Mouse (Mus musculus) embryonic facial prominence, embryonic 13.5 days (tissue): Measurements from ENCODE around the gene Tbx6. TPM values are rescaled to one million over a fixed set of nuclear protein-coding genes. Genes with fewer than 3 reads are reported as not detected.
A peak's percentile ranks its signal among the peaks of the same experiment; 100 is the strongest.

Source experiments
- ATAC-seq: fragments of 200-750 bp; cut with Nextera tagmentation; 2 replicates; pipeline ENCODE4 v1.8.0; 2017; ENCODE audit warnings: low read depth; ENCODE audit not compliant: insufficient number of reproducible peaks, insufficient read depth, low FRiP score, low TSS enrichment
- H3K27ac ChIP-seq: fragments of 300-500 bp; sonication (generic); 2 replicates; pipeline ENCODE4 v1.5.1; 2015; ENCODE audit warnings: moderate library complexity, mild to moderate bottlenecking, inconsistent platforms
- H3K27me3 ChIP-seq: fragments of 300-500 bp; sonication (generic); 2 replicates; pipeline ENCODE4 v1.6.1; 2015; ENCODE audit warnings: mild to moderate bottlenecking, inconsistent platforms
- H3K36me3 ChIP-seq: fragments of 300-500 bp; sonication (generic); 2 replicates; pipeline ENCODE4 v1.6.1; 2015; ENCODE audit warnings: mild to moderate bottlenecking, inconsistent platforms
- H3K4me1 ChIP-seq: fragments of 300-500 bp; sonication (generic); 2 replicates; pipeline ENCODE4 v1.6.1; 2015; ENCODE audit warnings: inconsistent platforms
- H3K4me2 ChIP-seq: fragments of 300-500 bp; sonication (generic); 2 replicates; pipeline ENCODE4 v1.6.1; 2015; ENCODE audit warnings: moderate library complexity, mild to moderate bottlenecking, inconsistent platforms
- H3K4me3 ChIP-seq: fragments of 300-500 bp; sonication (generic); 2 replicates; pipeline ENCODE4 v1.5.1; 2015; ENCODE audit warnings: mild to moderate bottlenecking, inconsistent platforms
- H3K9ac ChIP-seq: fragments of 300-500 bp; sonication (generic); 2 replicates; pipeline ENCODE4 v1.6.1; 2015; ENCODE audit warnings: mild to moderate bottlenecking, inconsistent platforms
- H3K9me3 ChIP-seq: fragments of 300-500 bp; sonication (generic); 2 replicates; pipeline ENCODE4 v1.6.1; 2016; ENCODE audit warnings: inconsistent platforms
- WGBS: fragments of 180-500 bp; shearing (Covaris S2); methylation state at CpG from one replicate; pipeline ENCODE4 v1.1.7; 2015; ENCODE audit warnings: mixed read lengths; 5-methylcytosine and 5-hydroxymethylcytosine counted together
- polyA plus RNA-seq: library from polyadenylated mRNA; unstranded; fragments of >200 nt; fragmentation: Nextera tagmentation; extraction: Ambion mirVana; gene quantifications from 2 replicates; pipeline ENCODE4 v1.2.1, GENCODE M21; 2015

The Tbx6 gene
- polyA plus RNA-seq, 1 experiment from 2014 or later = 0.27 TPM

GRCm38 (mm10) chr7:126796350-126796932, 15.2 kb downstream of the Tbx6 start:
- Histone ChIP-seq H3K9me3 (no peaks in the 10 kb centered on the region), H3K4me2 (peak overlapping the region; percentile 89), H3K27me3 (no peaks in the 10 kb centered on the region), H3K4me1 (peaks cover 44% of the 10 kb centered on the region), H3K36me3 (peaks cover 33% of the 10 kb centered on the region), H3K27ac (no peak overlapping the region), H3K9ac (peak overlapping the region; percentile 32; the same call in 1 of the 2 replicates), H3K4me3 (peak overlapping the region; percentile 78)
- 79% methylated on average over 8 of the region's 8 CpGs for WGBS
- ATAC-seq = no peak

GRCm38 (mm10) chr7:126797411-126798126, 16.3 kb downstream of the Tbx6 start, which contains the start of gene Fam57b:
Fam57b (plus strand) TSS chr7:126797668.
- WGBS = 29% methylated on average over 21 of the region's 21 CpGs
- Histone ChIP-seq H3K4me3 (peak within 1 kb of the TSS; percentile 78), H3K9ac (peak within 1 kb of the TSS; percentile 91), H3K36me3 (peaks cover 34% of the 10 kb centered on the region), H3K4me2 (peak within 1 kb of the TSS; percentile 89), H3K4me1 (peaks cover 44% of the 10 kb centered on the region), H3K9me3 (no peaks in the 10 kb centered on the region), H3K27ac (peak within 1 kb of the TSS; percentile 98), H3K27me3 (no peaks in the 10 kb centered on the region)
- ATAC-seq = no peak

GRCm38 (mm10) chr7:126798127-126799049, 17.1 kb downstream of the Tbx6 start:
- WGBS = 2% methylated on average over 40 of the region's 40 CpGs

GRCm38 (mm10) chr7:126799050-126799467, 17.8 kb downstream of the Tbx6 start:
- peak overlapping the region; percentile 98 for H3K27ac ChIP-seq
- peak overlapping the region; percentile 89 for H3K4me2 ChIP-seq
- H3K27me3 ChIP-seq = no peaks in the 10 kb centered on the region
- H3K9me3 ChIP-seq = no peaks in the 10 kb centered on the region
- peaks cover 36% of the 10 kb centered on the region for H3K4me1 ChIP-seq
- peak; percentile 96 for ATAC-seq
- H3K9ac ChIP-seq = peak overlapping the region; percentile 91
- under 1% methylated on average over 30 of the region's 36 CpGs for WGBS
- peaks cover 44% of the 10 kb centered on the region for H3K36me3 ChIP-seq
- H3K4me3 ChIP-seq = peak overlapping the region; percentile 78

More at GRCm38 (mm10) chr7:126798127-126799049, 17.1 kb downstream of the Tbx6 start:
- no peak for ATAC-seq
- Histone ChIP-seq H3K4me2 (peak overlapping the region; percentile 89), H3K27ac (peak overlapping the region; percentile 98), H3K4me3 (peak overlapping the region; percentile 78), H3K9ac (peak overlapping the region; percentile 91), H3K27me3 (no peaks in the 10 kb centered on the region), H3K9me3 (no peaks in the 10 kb centered on the region), H3K4me1 (peaks cover 36% of the 10 kb centered on the region), H3K36me3 (peaks cover 37% of the 10 kb centered on the region)

GRCm38 (mm10) chr7:126799468-126800268, 18.4 kb downstream of the Tbx6 start:
- Histone ChIP-seq H3K36me3 (peaks cover 42% of the 10 kb centered on the region), H3K4me3 (peak overlapping the region; percentile 78), H3K27me3 (no peaks in the 10 kb centered on the region), H3K4me1 (peaks cover 36% of the 10 kb centered on the region), H3K27ac (peak overlapping the region; percentile 98), H3K4me2 (peak overlapping the region; percentile 89), H3K9me3 (no peaks in the 10 kb centered on the region), H3K9ac (peak overlapping the region; percentile 81)
- under 1% methylated on average over 38 of the region's 38 CpGs for WGBS
- peak; percentile 86 for ATAC-seq

GRCm38 (mm10) chr7:126800269-126801056, 19.2 kb downstream of the Tbx6 start:
- Histone ChIP-seq H3K9ac (peak overlapping the region; percentile 81), H3K9me3 (no peaks in the 10 kb centered on the region), H3K4me3 (peak overlapping the region; percentile 78), H3K4me1 (peaks cover 36% of the 10 kb centered on the region), H3K36me3 (peaks cover 38% of the 10 kb centered on the region), H3K27ac (peak overlapping the region; percentile 98), H3K4me2 (peak overlapping the region; percentile 89), H3K27me3 (no peaks in the 10 kb centered on the region)
- ATAC-seq = no peak
- WGBS = 58% methylated on average over 5 of the region's 5 CpGs

GRCm38 (mm10) chr7:126801057-126801422, 19.8 kb downstream of the Tbx6 start:
- peaks cover 35% of the 10 kb centered on the region for H3K36me3 ChIP-seq
- H3K27ac ChIP-seq = no peak overlapping the region
- H3K9me3 ChIP-seq = no peaks in the 10 kb centered on the region
- no peak overlapping the region for H3K4me2 ChIP-seq
- no peak for ATAC-seq
- H3K4me3 ChIP-seq = no peak overlapping the region
- peaks cover 36% of the 10 kb centered on the region for H3K4me1 ChIP-seq
- H3K27me3 ChIP-seq = no peaks in the 10 kb centered on the region
- WGBS = 95% methylated on average over 16 of the region's 16 CpGs
- H3K9ac ChIP-seq = peak overlapping the region; percentile 81; the same call in 1 of the 2 replicates

GRCm38 (mm10) chr7:126802134-126802889, 21.0 kb downstream of the Tbx6 start:
- Histone ChIP-seq H3K9ac (no peak overlapping the region), H3K27me3 (no peaks in the 10 kb centered on the region), H3K36me3 (peaks cover 29% of the 10 kb centered on the region), H3K4me3 (no peak overlapping the region), H3K4me1 (peaks cover 27% of the 10 kb centered on the region), H3K4me2 (no peak overlapping the region), H3K9me3 (no peaks in the 10 kb centered on the region), H3K27ac (no peak overlapping the region)
- 82% methylated on average over 11 of the region's 11 CpGs for WGBS
- ATAC-seq = no peak

- peaks cover 26% of the 10 kb centered on the region for H3K4me1 ChIP-seq
- WGBS = 87% methylated on average over 6 of the region's 6 CpGs
- H3K9ac ChIP-seq = 0 out of 2 replicates have a peak overlapping the region, but pooled peaks have one; percentile 27
- no peak overlapping the region for H3K4me3 ChIP-seq
- H3K27ac ChIP-seq = no peak overlapping the region
- H3K36me3 ChIP-seq = peaks cover 26% of the 10 kb centered on the region
- no peaks in the 10 kb centered on the region for H3K27me3 ChIP-seq
- no peaks in the 10 kb centered on the region for H3K9me3 ChIP-seq
- H3K4me2 ChIP-seq = no peak overlapping the region
- ATAC-seq = no peak
These were observed 21.9 kb downstream of the Tbx6 start for GRCm38 (mm10) chr7:126803181-126803580.

- peaks cover 31% of the 10 kb centered on the region for H3K4me1 ChIP-seq
- H3K4me2 ChIP-seq = no peak overlapping the region
- 0 out of 2 replicates have a peak overlapping the region, but pooled peaks have one; percentile 27 for H3K9ac ChIP-seq
- no peak overlapping the region for H3K27ac ChIP-seq
- ATAC-seq = no peak
- H3K36me3 ChIP-seq = peaks cover 26% of the 10 kb centered on the region
- H3K4me3 ChIP-seq = no peak overlapping the region
- no peaks in the 10 kb centered on the region for H3K9me3 ChIP-seq
- H3K27me3 ChIP-seq = no peaks in the 10 kb centered on the region
These were observed 22.5 kb downstream of the Tbx6 start for GRCm38 (mm10) chr7:126803751-126804150.
